Mouse (Mus musculus) CD4-positive, CD25-positive, alpha-beta regulatory T cell, adult 9 weeks (primary cell): ENCODE results near the gene Gpbar1. TPM values are rescaled to one million over a fixed set of nuclear protein-coding genes. Genes with fewer than 3 reads are reported as not detected.

Experiments used
- polyA plus RNA-seq: library from polyadenylated mRNA; unstranded; fragments of 100-300 nt; shearing (Covaris generic); gene quantifications from one replicate; pipeline ENCODE4 v1.2.1, GENCODE M21; 2017

Gene Gpbar1
- 1.0 TPM for polyA plus RNA-seq

GRCm38 (mm10) chr1:74278538-74278937 lies at the start of gene Gpbar1:
TSS of gene Gpbar1 (plus strand) at chr1:74278550.

GRCm38 (mm10) chr1:74235938-74236589 lies 42.3 kb upstream of the Gpbar1 start, which contains the start of gene Arpc2:
TSS of gene Arpc2 (plus strand) at chr1:74236084.

GRCm38 (mm10) chr1:74284543-74285160 lies 6.3 kb downstream of the Gpbar1 start, which contains the start of the genes Aamp and Pnkd:
TSS of gene Aamp (minus strand) at chr1:74284738.
TSS of gene Pnkd (plus strand) at chr1:74284930.

GRCm38 (mm10) chr1:74305522-74305921 lies 27.2 kb downstream of the Gpbar1 start, which contains the start of gene Tmbim1:
TSS of gene Tmbim1 (minus strand) at chr1:74305622.

Other genes starting within 250 kb of the Gpbar1 start
- 39.3 TPM for gene Tns1, start 154.1 kb upstream of the Gpbar1 start, polyA plus RNA-seq
- not detected for gene Rufy4, start 153.0 kb upstream of the Gpbar1 start, polyA plus RNA-seq
- gene Cxcr2, start 124.6 kb upstream of the Gpbar1 start, polyA plus RNA-seq: not detected
- not detected for gene Cxcr1, start 83.9 kb upstream of the Gpbar1 start, polyA plus RNA-seq
- 833 TPM for gene Arpc2, start 42.5 kb upstream of the Gpbar1 start, polyA plus RNA-seq
- 272 TPM for gene Aamp, start 6.2 kb downstream of the Gpbar1 start, polyA plus RNA-seq
- gene Pnkd, start 6.4 kb downstream of the Gpbar1 start, polyA plus RNA-seq: 94.0 TPM
- gene Tmbim1, start 27.1 kb downstream of the Gpbar1 start, polyA plus RNA-seq: 18.2 TPM
- gene Catip, start 83.6 kb downstream of the Gpbar1 start, polyA plus RNA-seq: 0.15 TPM
- gene Slc11a1, start 96.6 kb downstream of the Gpbar1 start, polyA plus RNA-seq: 2.0 TPM
- gene Ctdsp1, start 113.0 kb downstream of the Gpbar1 start, polyA plus RNA-seq: 8.3 TPM
- 0.24 TPM for gene Vil1, start 130.8 kb downstream of the Gpbar1 start, polyA plus RNA-seq
- gene Cnot9, start 227.5 kb downstream of the Gpbar1 start, polyA plus RNA-seq: 37.2 TPM